Mouse (Mus musculus) liver, embryonic 15.5 days (tissue): ENCODE results near the gene Mical2. TPM values are rescaled to one million over a fixed set of nuclear protein-coding genes. Genes with fewer than 3 reads are reported as not detected.

Experiments used
- ATAC-seq: fragments of 200-750 bp; cut with Nextera tagmentation; 2 replicates; pipeline ENCODE4 v1.8.0; 2017; ENCODE audit warnings: moderate number of reproducible peaks, mild to moderate bottlenecking, moderate library complexity; ENCODE audit not compliant: insufficient read depth
- H3K27ac ChIP-seq: fragments of 300-500 bp; sonication (generic); replicated peaks from 2 replicates; pipeline ENCODE4 v1.5.1; 2015; ENCODE audit warnings: mild to moderate bottlenecking, inconsistent platforms
- H3K27me3 ChIP-seq: fragments of 300-500 bp; sonication (generic); 2 replicates; pipeline ENCODE4 v1.6.1; 2015; ENCODE audit warnings: mild to moderate bottlenecking, inconsistent platforms
- H3K36me3 ChIP-seq: fragments of 300-500 bp; sonication (generic); replicated peaks from 2 replicates; pipeline ENCODE4 v1.6.1; 2015; ENCODE audit warnings: moderate library complexity, mild to moderate bottlenecking, inconsistent platforms
- H3K4me1 ChIP-seq: fragments of 300-500 bp; sonication (generic); replicated peaks from 2 replicates; pipeline ENCODE4 v1.6.1; 2015; ENCODE audit warnings: inconsistent platforms
- H3K4me2 ChIP-seq: fragments of 300-500 bp; sonication (generic); 2 replicates; pipeline ENCODE4 v1.6.1; 2015; ENCODE audit warnings: moderate library complexity, mild to moderate bottlenecking, inconsistent platforms
- H3K4me3 ChIP-seq: fragments of 300-500 bp; sonication (generic); replicated peaks from 2 replicates; pipeline ENCODE4 v1.5.1; 2015; ENCODE audit warnings: mild to moderate bottlenecking, inconsistent platforms
- H3K9ac ChIP-seq: fragments of 300-500 bp; sonication (generic); 2 replicates; pipeline ENCODE4 v1.6.1; 2015; ENCODE audit warnings: moderate library complexity, mild to moderate bottlenecking, inconsistent platforms
- H3K9me3 ChIP-seq: fragments of 300-500 bp; sonication (generic); replicated peaks from 2 replicates; pipeline ENCODE4 v1.6.1; 2016; ENCODE audit warnings: inconsistent platforms
- WGBS: fragments of 180-500 bp; shearing (Covaris S2); methylation state at CpG from one replicate; pipeline ENCODE4 v1.1.7; 2015; ENCODE audit warnings: mixed read lengths; ENCODE audit not compliant: insufficient replicate concordance; 5-methylcytosine and 5-hydroxymethylcytosine counted together
- polyA plus RNA-seq: library from polyadenylated mRNA; unstranded; fragments of >200 nt; fragmentation: Nextera tagmentation; extraction: Ambion mirVana; gene quantifications from 2 replicates; pipeline ENCODE4 v1.2.1, GENCODE M21; 2015

Gene Mical2
- polyA plus RNA-seq, 1 experiment from 2014 or later: 1.8 TPM

DNA sequence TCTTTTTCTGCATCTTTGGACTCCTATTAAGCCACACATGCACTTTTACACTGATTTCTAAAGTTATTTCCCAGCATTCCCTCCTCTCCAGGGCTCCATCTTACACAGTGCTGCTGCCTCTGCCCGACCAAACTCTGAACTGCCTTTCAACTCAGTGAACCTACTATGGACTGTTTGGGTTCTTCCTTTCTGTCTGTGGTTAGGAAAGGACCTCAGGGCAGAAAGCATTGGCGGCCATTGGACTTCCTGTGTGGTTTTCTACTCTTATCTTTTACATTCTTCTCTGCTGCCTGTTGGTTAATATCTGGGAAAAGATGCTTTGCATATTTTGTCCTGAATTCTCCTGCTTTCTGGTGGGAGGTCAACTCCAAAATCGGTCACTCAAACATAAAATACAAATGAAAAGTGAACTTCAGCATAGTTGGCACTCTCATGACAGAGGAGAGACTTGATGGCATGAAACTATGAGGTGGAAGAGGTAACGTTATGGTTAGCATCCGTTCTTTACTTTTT is 162.8 kb downstream of the Mical2 start:
- Histone ChIP-seq H3K4me1 (no peaks in the 10 kb centered on the region), H3K36me3 (no peaks in the 10 kb centered on the region), H3K27me3 (no peaks in the 10 kb centered on the region), H3K27ac (no peak overlapping the region), H3K4me2 (no peak overlapping the region), H3K9ac (no peak overlapping the region), H3K9me3 (no peaks in the 10 kb centered on the region), H3K4me3 (no peak overlapping the region)
- 24% methylated on average over 5 of the region's 5 CpGs for WGBS
- no peak for ATAC-seq

DNA sequence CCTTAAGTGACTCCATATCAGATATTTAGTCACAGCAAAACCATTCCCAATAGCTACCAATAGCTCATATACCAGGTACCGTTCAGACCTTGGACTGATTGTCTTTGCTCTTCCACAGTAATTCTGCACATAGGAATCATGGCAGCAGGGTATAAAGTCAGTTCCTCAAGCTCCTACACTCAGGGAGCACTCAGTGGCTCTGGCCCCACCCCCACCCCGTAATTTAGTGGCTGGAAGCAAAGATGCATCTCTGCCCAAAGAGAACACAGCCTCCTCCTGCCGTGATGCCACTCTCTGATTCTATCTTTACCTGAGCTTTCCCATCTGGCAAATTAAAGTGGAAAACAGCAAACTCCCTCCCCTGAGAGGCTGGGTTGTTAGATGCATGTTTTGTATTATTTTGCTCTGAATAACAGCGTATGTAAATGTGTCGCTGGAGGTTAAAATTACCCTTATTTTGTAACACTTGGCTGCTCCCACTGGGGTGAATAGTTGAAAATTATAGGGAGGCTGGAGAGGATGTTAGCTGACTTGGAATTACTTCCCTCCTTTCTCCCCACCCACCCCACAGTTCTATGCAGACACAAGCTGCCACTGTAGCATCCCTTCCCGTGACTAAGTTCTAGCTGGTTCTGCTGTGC is 164.1 kb downstream of the Mical2 start:
- Histone ChIP-seq H3K27me3 (no peaks in the 10 kb centered on the region), H3K9me3 (no peaks in the 10 kb centered on the region), H3K4me1 (no peaks in the 10 kb centered on the region), H3K36me3 (no peaks in the 10 kb centered on the region), H3K4me2 (no peak overlapping the region), H3K27ac (no peak overlapping the region), H3K9ac (no peak overlapping the region), H3K4me3 (no peak overlapping the region)
- WGBS: 45% methylated on average over 6 of the region's 6 CpGs
- no peak for ATAC-seq

DNA sequence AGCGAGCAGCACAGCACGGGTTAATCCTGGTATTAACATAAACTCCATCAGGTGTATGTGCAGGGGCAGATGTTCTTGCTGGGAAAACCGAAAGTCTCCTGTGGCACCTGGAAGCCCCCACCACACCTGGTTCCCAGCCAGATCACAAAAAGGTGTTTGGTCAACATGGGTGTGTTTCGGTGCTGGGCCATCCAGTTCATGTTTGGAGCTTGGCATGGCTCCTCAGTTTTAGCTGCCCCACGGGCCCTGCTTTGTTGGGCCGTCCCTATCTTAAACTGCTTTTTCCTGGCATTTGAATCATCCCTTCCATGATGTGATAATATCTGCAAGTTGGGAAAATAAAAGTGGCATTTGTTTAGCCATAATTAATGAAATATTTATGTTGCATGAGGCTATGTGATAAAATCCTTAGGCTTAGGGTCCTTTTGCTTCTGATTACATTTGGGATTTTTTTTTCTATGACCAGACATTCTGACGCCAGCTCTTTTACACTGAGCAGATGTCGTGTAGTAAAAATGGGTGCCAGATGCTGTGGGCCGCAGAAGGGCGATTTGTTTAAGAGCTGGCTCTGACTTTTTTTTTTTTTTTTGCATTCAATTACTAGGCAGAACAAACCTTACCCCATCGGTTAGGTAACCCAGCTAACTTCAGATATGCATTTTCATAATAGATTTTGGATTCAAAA is 164.7 kb downstream of the Mical2 start:
- Histone ChIP-seq H3K9ac (no peak overlapping the region), H3K9me3 (no peaks in the 10 kb centered on the region), H3K27me3 (no peaks in the 10 kb centered on the region), H3K27ac (no peak overlapping the region), H3K4me2 (no peak overlapping the region), H3K4me1 (no peaks in the 10 kb centered on the region), H3K36me3 (no peaks in the 10 kb centered on the region), H3K4me3 (no peak overlapping the region)
- ATAC-seq: no peak
- 43% methylated on average over 11 of the region's 11 CpGs for WGBS

DNA sequence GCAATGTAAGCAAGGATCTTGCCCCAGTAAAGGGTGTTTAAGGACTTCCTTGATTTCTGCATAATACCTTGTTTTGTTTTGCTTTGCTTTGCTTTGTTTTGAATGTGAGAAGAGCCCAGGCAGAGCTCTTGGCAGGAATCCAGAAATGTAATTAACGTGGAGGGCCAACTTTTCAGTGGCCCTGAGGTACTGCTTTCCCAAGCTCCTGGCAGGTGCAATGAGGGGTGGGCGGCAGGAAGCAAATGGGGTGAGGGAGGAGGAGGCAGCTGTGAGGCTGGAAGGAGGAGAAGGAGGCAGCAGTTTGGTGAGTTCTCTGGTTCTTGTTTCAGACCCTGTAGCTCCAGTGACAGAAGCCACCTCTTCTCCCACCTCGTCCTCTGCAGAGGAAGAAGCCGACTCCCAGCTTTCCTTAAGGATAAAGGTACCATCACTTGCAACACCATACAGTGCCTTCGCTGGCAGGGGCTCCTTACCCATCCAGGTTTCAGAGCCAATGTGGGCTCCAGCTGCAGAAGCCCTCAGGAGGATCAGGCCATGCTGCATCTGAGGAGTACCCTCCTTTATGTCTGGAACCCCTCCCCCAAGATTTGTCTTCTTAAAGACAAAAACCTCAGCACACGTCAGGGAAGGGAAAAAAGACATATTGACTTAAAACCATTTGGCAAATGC is 165.4 kb downstream of the Mical2 start:
- Histone ChIP-seq H3K9ac (no peak overlapping the region), H3K9me3 (no peaks in the 10 kb centered on the region), H3K4me1 (no peaks in the 10 kb centered on the region), H3K27ac (no peak overlapping the region), H3K4me2 (no peak overlapping the region), H3K4me3 (no peak overlapping the region), H3K36me3 (no peaks in the 10 kb centered on the region), H3K27me3 (no peaks in the 10 kb centered on the region)
- no peak for ATAC-seq
- WGBS: 24% methylated on average over 6 of the region's 6 CpGs

DNA sequence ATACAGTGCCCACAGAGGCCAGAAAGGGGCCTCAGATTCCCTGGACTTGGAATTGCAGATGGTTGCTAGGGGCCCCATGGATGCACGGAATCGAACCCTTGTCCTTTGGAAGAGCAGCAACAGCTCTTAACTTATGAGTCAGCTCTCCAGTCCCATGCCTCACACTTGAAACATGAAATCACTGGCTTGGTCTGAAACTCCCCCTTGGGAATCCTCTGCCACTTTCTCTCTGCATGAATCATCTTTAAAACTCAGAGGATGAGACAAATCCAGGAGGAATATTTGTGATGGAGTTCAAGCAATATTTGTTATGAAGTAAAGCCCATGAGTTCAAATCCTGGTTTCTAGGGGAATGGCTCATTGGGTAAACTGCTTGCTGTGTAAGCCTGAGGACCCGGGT is 172.1 kb downstream of the Mical2 start:
- Histone ChIP-seq H3K27me3 (no peaks in the 10 kb centered on the region), H3K9ac (no peak overlapping the region), H3K9me3 (no peaks in the 10 kb centered on the region), H3K4me3 (no peak overlapping the region), H3K27ac (no peak overlapping the region), H3K4me2 (no peak overlapping the region), H3K4me1 (no peaks in the 10 kb centered on the region), H3K36me3 (no peaks in the 10 kb centered on the region)
- ATAC-seq: no peak
- 56% methylated on average over 3 of the region's 3 CpGs for WGBS

DNA sequence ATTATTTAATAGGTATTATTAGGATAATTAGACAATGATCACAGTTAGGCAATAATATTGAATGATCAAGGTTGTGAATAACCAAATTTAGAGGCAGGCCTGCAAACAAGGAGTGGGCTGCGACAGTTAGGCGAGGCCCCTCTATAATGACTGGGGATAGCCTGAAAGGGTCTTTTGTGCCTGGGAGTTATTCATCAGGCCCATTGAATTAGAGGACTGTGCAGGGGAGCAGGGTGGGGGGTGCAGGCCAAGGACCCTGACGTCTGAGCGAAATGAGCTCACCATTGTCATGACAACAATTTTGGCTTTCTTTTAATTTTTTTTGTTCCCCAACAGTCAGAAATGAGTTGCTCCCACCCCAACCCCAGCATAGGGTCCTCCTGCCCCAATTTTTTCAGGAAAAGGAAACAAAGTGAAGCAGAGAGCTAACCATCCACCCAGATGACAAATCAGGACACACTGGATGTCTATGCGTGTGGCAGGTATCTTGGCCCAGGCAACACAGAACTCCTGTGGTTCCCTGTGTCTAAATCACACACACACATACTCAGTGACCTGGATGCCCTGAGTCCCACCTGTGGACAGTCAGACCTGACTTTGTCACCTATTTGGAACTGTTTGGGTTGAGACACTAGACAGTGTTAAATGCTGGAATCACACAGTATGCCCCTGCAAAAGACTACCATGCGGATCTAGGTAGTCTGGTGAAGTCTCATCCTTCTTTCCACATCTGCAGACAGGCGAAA is 173.9 kb downstream of the Mical2 start:
- WGBS: 64% methylated on average over 7 of the region's 7 CpGs
- Histone ChIP-seq H3K36me3 (no peaks in the 10 kb centered on the region), H3K4me3 (no peak overlapping the region), H3K27me3 (no peaks in the 10 kb centered on the region), H3K9ac (no peak overlapping the region), H3K9me3 (no peaks in the 10 kb centered on the region), H3K27ac (no peak overlapping the region), H3K4me1 (no peaks in the 10 kb centered on the region), H3K4me2 (no peak overlapping the region)
- no peak for ATAC-seq

DNA sequence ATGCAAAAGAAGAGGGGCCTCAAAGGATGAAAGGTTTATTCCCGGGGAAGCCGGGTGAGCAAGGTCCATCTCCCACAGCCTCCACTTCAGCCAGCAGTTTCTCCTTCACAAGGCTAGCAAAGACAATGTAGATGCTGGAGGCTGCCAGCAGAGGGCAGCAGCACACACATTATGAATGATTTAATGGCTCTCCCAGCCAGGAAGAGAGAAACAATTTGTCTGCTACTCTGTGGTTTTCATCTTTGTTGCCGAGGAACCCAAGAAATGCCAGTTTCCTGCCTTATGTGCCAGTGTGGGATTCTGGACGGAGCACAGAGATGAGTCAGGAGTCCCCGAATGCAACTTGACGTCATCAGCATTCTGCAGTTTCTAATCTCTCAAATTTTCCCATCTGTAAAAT is 174.5 kb downstream of the Mical2 start:
- no peak for ATAC-seq
- Histone ChIP-seq H3K36me3 (no peaks in the 10 kb centered on the region), H3K4me3 (no peak overlapping the region), H3K4me1 (no peaks in the 10 kb centered on the region), H3K27ac (no peak overlapping the region), H3K9ac (no peak overlapping the region), H3K27me3 (no peaks in the 10 kb centered on the region), H3K9me3 (no peaks in the 10 kb centered on the region), H3K4me2 (no peak overlapping the region)
- 31% methylated on average over 6 of the region's 6 CpGs for WGBS

DNA sequence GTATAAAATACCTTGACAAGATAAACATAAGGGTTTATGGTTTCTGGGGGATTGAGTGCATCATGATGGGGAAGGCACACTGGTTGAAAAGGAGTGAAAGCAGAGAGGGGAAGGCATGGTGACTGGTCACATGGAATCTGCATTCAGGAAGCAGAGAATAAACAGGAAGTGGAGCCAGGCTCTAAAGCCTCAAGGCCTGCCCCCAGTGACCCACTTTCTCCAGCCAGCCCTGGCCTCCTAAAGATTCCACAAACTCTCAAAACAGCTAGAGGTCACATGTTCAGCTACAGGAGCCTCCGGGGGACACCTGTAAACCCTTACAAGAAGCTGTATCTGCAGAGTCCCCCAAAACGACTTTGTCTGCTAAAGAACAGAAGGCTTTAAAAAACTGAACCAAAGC is 179.4 kb downstream of the Mical2 start:
- H3K4me1 ChIP-seq: no peaks in the 10 kb centered on the region
- no peaks in the 10 kb centered on the region for H3K36me3 ChIP-seq
- no peak overlapping the region for H3K9ac ChIP-seq
- H3K27ac ChIP-seq: no peak overlapping the region
- no peak for ATAC-seq
- H3K27me3 ChIP-seq: no peaks in the 10 kb centered on the region
- no peak overlapping the region for H3K4me3 ChIP-seq
- WGBS: 13% methylated on average over 2 of the region's 2 CpGs
- no peak overlapping the region for H3K4me2 ChIP-seq
- no peaks in the 10 kb centered on the region for H3K9me3 ChIP-seq

DNA sequence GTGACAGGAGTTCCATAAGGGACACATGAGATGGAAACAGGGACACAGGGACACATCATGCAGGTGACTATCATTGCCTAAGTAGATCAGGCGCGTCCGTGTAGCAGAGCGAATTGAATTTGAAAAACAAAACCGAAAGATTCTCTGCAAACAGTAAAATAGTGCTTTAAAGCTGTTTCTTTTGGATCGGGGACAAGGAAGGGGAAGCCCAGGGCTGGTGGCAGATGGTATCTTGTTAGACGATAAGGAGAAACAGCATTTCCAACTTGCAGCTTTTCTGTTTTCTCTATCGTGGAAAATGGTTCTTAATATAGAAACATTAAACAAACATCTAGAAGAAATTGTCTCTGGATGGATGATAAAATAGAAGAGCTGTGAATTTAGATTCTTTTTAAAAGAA is 179.9 kb downstream of the Mical2 start:
- Histone ChIP-seq H3K9ac (no peak overlapping the region), H3K4me3 (no peak overlapping the region), H3K4me2 (no peak overlapping the region), H3K4me1 (no peaks in the 10 kb centered on the region), H3K27ac (no peak overlapping the region), H3K36me3 (no peaks in the 10 kb centered on the region), H3K9me3 (no peaks in the 10 kb centered on the region), H3K27me3 (no peaks in the 10 kb centered on the region)
- no peak for ATAC-seq
- 62% methylated on average over 8 of the region's 8 CpGs for WGBS

DNA sequence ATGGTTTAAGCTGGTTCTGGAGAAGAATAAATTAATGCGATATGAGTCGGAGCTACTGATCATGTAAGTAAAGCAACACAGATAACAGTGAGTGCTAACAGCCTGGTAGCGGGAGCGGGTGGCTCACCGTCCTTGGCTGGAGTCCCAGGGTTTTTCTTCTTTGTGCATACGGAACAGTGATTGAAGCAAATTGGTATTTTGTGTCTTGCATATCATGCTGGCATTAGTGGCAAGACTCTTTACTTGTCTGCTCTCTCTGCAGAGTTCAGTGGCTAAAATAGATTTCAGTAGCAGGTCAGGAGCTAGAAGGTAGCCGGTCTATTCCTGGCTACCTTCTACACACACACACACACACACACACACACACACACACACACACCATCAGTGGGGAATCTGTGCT is 181.9 kb downstream of the Mical2 start:
- Histone ChIP-seq H3K36me3 (no peaks in the 10 kb centered on the region), H3K9me3 (no peaks in the 10 kb centered on the region), H3K27ac (no peak overlapping the region), H3K4me1 (no peaks in the 10 kb centered on the region), H3K9ac (no peak overlapping the region), H3K4me3 (no peak overlapping the region), H3K27me3 (no peaks in the 10 kb centered on the region), H3K4me2 (no peak overlapping the region)
- ATAC-seq: no peak
- whole genome bisulfite sequencing: 77% methylated on average over 7 of the region's 7 CpGs

DNA sequence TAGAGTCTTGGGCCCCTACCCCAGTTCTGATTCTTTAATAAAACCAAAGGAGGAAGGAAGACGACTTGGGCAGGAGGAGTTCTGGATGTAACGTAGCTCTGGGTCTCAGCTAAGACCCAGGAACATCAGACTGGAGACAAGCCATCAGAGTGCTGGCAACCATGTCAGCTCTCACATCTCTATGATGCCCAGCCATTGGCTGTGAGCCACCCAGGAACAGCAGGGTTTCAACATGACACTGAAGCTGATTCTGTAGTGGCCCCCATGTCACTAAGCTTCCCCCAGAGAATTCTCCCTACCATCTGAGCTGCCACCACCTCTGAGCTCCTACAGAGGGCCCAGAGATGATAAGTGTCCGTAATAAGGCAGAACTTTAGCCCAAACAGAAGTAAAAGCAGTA is 184.3 kb downstream of the Mical2 start:
- no peaks in the 10 kb centered on the region for H3K36me3 ChIP-seq
- no peaks in the 10 kb centered on the region for H3K4me1 ChIP-seq
- H3K4me2 ChIP-seq: no peak overlapping the region
- H3K27me3 ChIP-seq: no peaks in the 10 kb centered on the region
- no peaks in the 10 kb centered on the region for H3K9me3 ChIP-seq
- 43% methylated on average over 3 of the region's 3 CpGs for WGBS
- no peak overlapping the region for H3K4me3 ChIP-seq
- H3K9ac ChIP-seq: no peak overlapping the region
- no peak overlapping the region for H3K27ac ChIP-seq
- ATAC-seq: no peak
